Mouse (Mus musculus) CH12.LX (cell line): ENCODE data around the gene Cmtm3.

Source experiments
- CTCF ChIP-seq, 2 experiments: IDR thresholded peaks in 1 of 2; conservative IDR thresholded peaks in 1 of 2; 2 replicates each; pipeline ENCODE4 v1.5.1; 2011 to 2012; ENCODE audit warnings: low read depth in 2 of 2, low read length in 2 of 2, improper control_type of control experiment in 1 of 2, inconsistent platforms in 1 of 2, mild to moderate bottlenecking in 1 of 2, moderate library complexity in 1 of 2
- HCFC1 ChIP-seq: IDR thresholded peaks from 2 replicates; pipeline ENCODE4 v1.6.1; 2012; ENCODE audit warnings: low read depth, mild to moderate bottlenecking, inconsistent platforms, low read length, improper control_type of control experiment
- NRF1 ChIP-seq: IDR thresholded peaks from 2 replicates; pipeline ENCODE4 v1.6.1; 2014; ENCODE audit warnings: low read depth, mild to moderate bottlenecking, inconsistent platforms, low read length, improper control_type of control experiment, moderate library complexity
- POLR2A ChIP-seq: IDR thresholded peaks from 2 replicates; pipeline ENCODE4 v1.6.1; 2011; ENCODE audit warnings: low read depth, mild to moderate bottlenecking, improper control_type of control experiment, low read length

- TF ChIP-seq POLR2A (no peak; the same call in 1 of the 2 replicates), HCFC1 (no peak), CTCF (conservative IDR thresholded peaks at IDR 0.05 in 1 of 2, IDR thresholded peaks at IDR 0.05 in 1 of 2; ENCODE audit: low read depth in 2 of 2, low read length in 2 of 2) (no peak), NRF1 (no peak)
Observed at GRCm38 (mm10) chr8:104395703-104396357, 56.6 kb downstream of the Cmtm3 start, which contains the start of gene Cmtm4.
